Mouse (Mus musculus): ENCODE measurements at regions not wholly inside any gene's neighbourhood (a gene's known extent, or its start where the extent isn't known, plus 50 kb on each side); places are given as distances from the start of the nearest gene placed in this dataset.

GRCm38 (mm10) chr3:101690779-101691178 is 86.3 kb upstream of the Atp1a1 start:
- TF ChIP-seq EP300 (IDR thresholded peaks at IDR 0.05; ENCODE audit: insufficient read depth, low read depth, low read length): no peak
- TF ChIP-seq POLR2A (IDR thresholded peaks at IDR 0.05; ENCODE audit: insufficient read depth, low read length): no peak
- TF ChIP-seq CTCF (IDR thresholded peaks at IDR 0.05; ENCODE audit: low read depth, low read length): no peak
- no peaks in the 10 kb centered on the region for H3K36me3 ChIP-seq (ENCODE audit: control insufficient read depth, insufficient read depth, low read length, poor library complexity, severe bottlenecking)
- no peak overlapping the region for H3K27ac ChIP-seq (ENCODE audit: insufficient read depth, low read length)
- no peaks in the 10 kb centered on the region for H3K27me3 ChIP-seq (ENCODE audit: control insufficient read depth, insufficient read depth, low read length, poor library complexity, severe bottlenecking)
- H3K4me3 ChIP-seq (ENCODE audit: low read depth, low read length): no peak overlapping the region
- H3K9ac ChIP-seq (ENCODE audit: low read depth, poor library complexity, severe bottlenecking): no peak overlapping the region
- H3K4me1 ChIP-seq (ENCODE audit: control insufficient read depth, insufficient read depth, low read length): no peaks in the 10 kb centered on the region
- H3K9me3 ChIP-seq (replicated peaks; ENCODE audit: control insufficient read depth, insufficient read depth, low read length, poor library complexity, severe bottlenecking): no peaks in the 10 kb centered on the region

DNA sequence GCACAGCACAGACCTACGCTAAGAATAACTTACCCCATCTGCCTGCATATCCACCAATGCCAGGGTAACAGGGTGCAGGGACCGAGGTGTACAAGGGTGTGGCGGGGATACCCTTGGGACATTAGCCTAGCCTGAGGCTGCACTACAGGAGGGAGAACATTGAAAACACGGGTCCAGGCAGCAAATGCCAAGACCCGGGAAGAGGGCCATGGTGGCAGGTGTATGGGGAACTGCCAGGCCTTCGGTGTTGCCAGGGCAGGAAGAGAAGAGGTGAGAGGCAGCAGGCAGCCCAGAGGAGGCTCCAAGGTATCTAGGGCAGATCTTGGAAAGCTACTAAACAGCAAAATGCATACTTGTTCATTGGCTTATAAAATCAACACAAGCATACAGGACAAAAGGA is 85.7 kb upstream of the Atp1a1 start:
- Histone ChIP-seq H3K4me3 (ENCODE audit: low read depth, low read length) (no peak overlapping the region), H3K9me3 (replicated peaks; ENCODE audit: control insufficient read depth, insufficient read depth, low read length, poor library complexity, severe bottlenecking) (no peaks in the 10 kb centered on the region), H3K27me3 (ENCODE audit: control insufficient read depth, insufficient read depth, low read length, poor library complexity, severe bottlenecking) (no peaks in the 10 kb centered on the region), H3K9ac (ENCODE audit: low read depth, poor library complexity, severe bottlenecking) (no peak overlapping the region), H3K36me3 (ENCODE audit: control insufficient read depth, insufficient read depth, low read length, poor library complexity, severe bottlenecking) (no peaks in the 10 kb centered on the region), H3K27ac (ENCODE audit: insufficient read depth, low read length) (no peak overlapping the region), H3K4me1 (ENCODE audit: control insufficient read depth, insufficient read depth, low read length) (no peaks in the 10 kb centered on the region)
- TF ChIP-seq CTCF (IDR thresholded peaks at IDR 0.05; ENCODE audit: low read depth, low read length): no peak
- no peak for TF ChIP-seq EP300 (IDR thresholded peaks at IDR 0.05; ENCODE audit: insufficient read depth, low read depth, low read length)
- no peak for TF ChIP-seq POLR2A (IDR thresholded peaks at IDR 0.05; ENCODE audit: insufficient read depth, low read length)

DNA sequence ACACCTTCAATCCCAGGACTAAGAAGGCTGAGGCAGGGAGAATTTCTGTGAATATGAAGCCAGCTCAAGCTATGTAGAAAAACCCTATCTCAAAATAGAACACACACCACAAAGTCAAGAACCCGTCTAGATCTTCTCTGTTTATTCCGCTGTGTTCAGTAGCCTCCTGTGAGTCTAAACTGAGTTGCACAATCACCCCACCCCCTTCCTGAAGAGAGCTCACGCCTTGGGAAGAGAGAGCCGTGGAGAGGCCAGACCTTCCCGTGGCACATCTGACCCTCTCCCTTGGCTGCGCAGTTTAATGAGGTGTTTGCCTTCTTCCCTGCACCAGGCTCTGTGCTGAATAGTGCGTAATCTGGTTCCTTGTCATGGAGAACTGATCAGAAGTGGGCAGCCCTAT is 80.7 kb upstream of the Atp1a1 start:
- no peak overlapping the region for H3K9ac ChIP-seq (ENCODE audit: low read depth, poor library complexity, severe bottlenecking)
- H3K9me3 ChIP-seq (replicated peaks; ENCODE audit: control insufficient read depth, insufficient read depth, low read length, poor library complexity, severe bottlenecking): peaks cover 2% of the 10 kb centered on the region; the same call in 1 of the 2 replicates
- no peaks in the 10 kb centered on the region for H3K36me3 ChIP-seq (ENCODE audit: control insufficient read depth, insufficient read depth, low read length, poor library complexity, severe bottlenecking)
- no peak overlapping the region for H3K27ac ChIP-seq (ENCODE audit: insufficient read depth, low read length)
- H3K4me3 ChIP-seq (ENCODE audit: low read depth, low read length): no peak overlapping the region
- TF ChIP-seq CTCF (IDR thresholded peaks at IDR 0.05; ENCODE audit: low read depth, low read length): no peak
- TF ChIP-seq EP300 (IDR thresholded peaks at IDR 0.05; ENCODE audit: insufficient read depth, low read depth, low read length): no peak
- TF ChIP-seq POLR2A (IDR thresholded peaks at IDR 0.05; ENCODE audit: insufficient read depth, low read length): no peak
- H3K27me3 ChIP-seq (ENCODE audit: control insufficient read depth, insufficient read depth, low read length, poor library complexity, severe bottlenecking): no peaks in the 10 kb centered on the region
- no peaks in the 10 kb centered on the region for H3K4me1 ChIP-seq (ENCODE audit: control insufficient read depth, insufficient read depth, low read length)

GRCm38 (mm10) chr3:101672943-101673342 is 68.5 kb upstream of the Atp1a1 start:
- Histone ChIP-seq H3K9ac (ENCODE audit: low read depth, poor library complexity, severe bottlenecking) (no peak overlapping the region), H3K4me1 (ENCODE audit: control insufficient read depth, insufficient read depth, low read length) (no peaks in the 10 kb centered on the region), H3K9me3 (replicated peaks; ENCODE audit: control insufficient read depth, insufficient read depth, low read length, poor library complexity, severe bottlenecking) (no peaks in the 10 kb centered on the region), H3K27me3 (ENCODE audit: control insufficient read depth, insufficient read depth, low read length, poor library complexity, severe bottlenecking) (no peaks in the 10 kb centered on the region), H3K36me3 (ENCODE audit: control insufficient read depth, insufficient read depth, low read length, poor library complexity, severe bottlenecking) (no peaks in the 10 kb centered on the region), H3K4me3 (ENCODE audit: low read depth, low read length) (no peak overlapping the region), H3K27ac (ENCODE audit: insufficient read depth, low read length) (no peak overlapping the region)
- TF ChIP-seq CTCF (IDR thresholded peaks at IDR 0.05; ENCODE audit: low read depth, low read length) (no peak), EP300 (IDR thresholded peaks at IDR 0.05; ENCODE audit: insufficient read depth, low read depth, low read length) (no peak), POLR2A (IDR thresholded peaks at IDR 0.05; ENCODE audit: insufficient read depth, low read length) (no peak)

GRCm38 (mm10) chr3:101670561-101671001 is 66.1 kb upstream of the Atp1a1 start:
- no peaks in the 10 kb centered on the region for H3K9me3 ChIP-seq (replicated peaks; ENCODE audit: control insufficient read depth, insufficient read depth, low read length, poor library complexity, severe bottlenecking)
- H3K4me3 ChIP-seq (ENCODE audit: low read depth, low read length): no peak overlapping the region
- H3K4me1 ChIP-seq (ENCODE audit: control insufficient read depth, insufficient read depth, low read length): no peaks in the 10 kb centered on the region
- TF ChIP-seq CTCF (IDR thresholded peaks at IDR 0.05; ENCODE audit: low read depth, low read length) (no peak), POLR2A (IDR thresholded peaks at IDR 0.05; ENCODE audit: insufficient read depth, low read length) (no peak)
- H3K9ac ChIP-seq (ENCODE audit: low read depth, poor library complexity, severe bottlenecking): no peak overlapping the region
- H3K36me3 ChIP-seq (ENCODE audit: control insufficient read depth, insufficient read depth, low read length, poor library complexity, severe bottlenecking): no peaks in the 10 kb centered on the region
- H3K27me3 ChIP-seq (ENCODE audit: control insufficient read depth, insufficient read depth, low read length, poor library complexity, severe bottlenecking): no peaks in the 10 kb centered on the region
- H3K27ac ChIP-seq (ENCODE audit: insufficient read depth, low read length): no peak overlapping the region

- no peak overlapping the region for H3K4me3 ChIP-seq (ENCODE audit: low read depth, low read length)
- H3K27ac ChIP-seq (ENCODE audit: insufficient read depth, low read length): no peak overlapping the region
- no peaks in the 10 kb centered on the region for H3K4me1 ChIP-seq (ENCODE audit: control insufficient read depth, insufficient read depth, low read length)
- no peaks in the 10 kb centered on the region for H3K36me3 ChIP-seq (ENCODE audit: control insufficient read depth, insufficient read depth, low read length, poor library complexity, severe bottlenecking)
- no peak for TF ChIP-seq CTCF (IDR thresholded peaks at IDR 0.05; ENCODE audit: low read depth, low read length)
- TF ChIP-seq EP300 (IDR thresholded peaks at IDR 0.05; ENCODE audit: insufficient read depth, low read depth, low read length): no peak
- no peak for TF ChIP-seq POLR2A (IDR thresholded peaks at IDR 0.05; ENCODE audit: insufficient read depth, low read length)
- H3K9ac ChIP-seq (ENCODE audit: low read depth, poor library complexity, severe bottlenecking): no peak overlapping the region
- no peaks in the 10 kb centered on the region for H3K27me3 ChIP-seq (ENCODE audit: control insufficient read depth, insufficient read depth, low read length, poor library complexity, severe bottlenecking)
- no peaks in the 10 kb centered on the region for H3K9me3 ChIP-seq (replicated peaks; ENCODE audit: control insufficient read depth, insufficient read depth, low read length, poor library complexity, severe bottlenecking)
Measured at GRCm38 (mm10) chr3:101669743-101670142, 65.3 kb upstream of the Atp1a1 start.

Data from ES-Bruce4 (cell line).